Comparison of ENCODE assay signal across 8 mouse cellular contexts in the genomic region with DNA sequence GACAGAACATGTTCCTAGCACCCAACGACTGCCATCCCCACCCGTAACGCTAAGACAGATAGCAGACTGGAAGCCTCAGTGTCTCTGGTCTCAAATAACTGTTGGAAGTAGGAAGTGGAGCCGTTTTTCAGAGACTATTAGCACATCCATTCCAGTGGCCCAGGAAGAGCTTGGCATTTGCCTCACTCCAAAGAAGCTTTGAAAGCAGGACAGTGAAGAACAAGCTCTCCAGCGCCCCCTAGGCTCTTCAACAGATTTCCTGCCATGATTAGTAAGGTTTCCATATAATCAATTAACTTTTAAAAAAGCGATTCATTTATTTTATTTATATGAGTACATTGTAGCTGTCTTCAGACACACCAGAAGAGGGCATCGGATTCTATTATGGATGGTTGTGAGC. TPM values are rescaled to one million over a fixed set of nuclear protein-coding genes. Genes with fewer than 3 reads are reported as not detected.
DNase-seq lines count a peak whose midpoint lies in the region; ATAC-seq and TF ChIP-seq lines count a peak whose summit lies in the region.

No protein-coding gene starts in this region.

- no peak overlapping the region for H3K4me3 ChIP-seq in forebrain, postnatal 0 days (ENCODE audit: low read depth, low read length)
- no peak overlapping the region for H3K4me3 ChIP-seq in forebrain, embryonic 12.5 days (replicated peaks)
- H3K4me3 ChIP-seq in spleen, adult 2 months (ENCODE audit: extremely low read depth, insufficient read depth, insufficient read length): no peak overlapping the region

- WGBS in forebrain, postnatal 0 days: 39% methylated on average over 7 of the region's 7 CpGs
- 57% methylated on average over 7 of the region's 7 CpGs for WGBS in forebrain, embryonic 12.5 days
- WGBS in spleen, adult 2 months: 64% methylated on average over 7 of the region's 7 CpGs

- ATAC-seq in forebrain, postnatal 0 days: no peak
- ATAC-seq in forebrain, embryonic 12.5 days (ENCODE audit: low FRiP score): no peak
- peak; percentile 40; the same call in 1 of the 2 replicates for ATAC-seq in megakaryocyte, adult 5-6 weeks (ENCODE audit: poor library complexity, severe bottlenecking)

- H3K4me2 ChIP-seq in forebrain, postnatal 0 days (ENCODE audit: low read depth): no peak overlapping the region
- no peak overlapping the region for H3K4me2 ChIP-seq in forebrain, embryonic 12.5 days

- DNase-seq in forebrain, postnatal 0 days: no peak
- peak; percentile 4 to 10 for DNase-seq in spleen, adult 2 months (ENCODE audit: low read depth in 1 of 2, low spot score in 2 of 2)
- DNase-seq in spleen, adult 12 weeks (ENCODE audit: low spot score): no peak
- peak; percentile 57 for DNase-seq in embryo, embryonic 11 days
- DNase-seq in urinary bladder, adult 2 months (ENCODE audit: low spot score): no peak
- no peak for DNase-seq in cerebellum, adult 11 months

- no peaks in the 10 kb centered on the region for H3K9me3 ChIP-seq in forebrain, postnatal 0 days (ENCODE audit: low read length)
- H3K9me3 ChIP-seq in forebrain, embryonic 12.5 days: no peaks in the 10 kb centered on the region

- no peaks in the 10 kb centered on the region for H3K4me1 ChIP-seq in forebrain, postnatal 0 days (ENCODE audit: insufficient read depth)
- no peaks in the 10 kb centered on the region for H3K4me1 ChIP-seq in forebrain, embryonic 12.5 days
- H3K4me1 ChIP-seq in spleen, adult 2 months (ENCODE audit: control insufficient read depth, insufficient read depth, insufficient read length): no peaks in the 10 kb centered on the region

- TF ChIP-seq CTCF in forebrain, postnatal 0 days (IDR thresholded peaks at IDR 0.05; ENCODE audit: low read depth): peak; percentile 11; the same call in 1 of the 2 replicates
- TF ChIP-seq CTCF in spleen, adult 2 months (IDR thresholded peaks at IDR 0.05; ENCODE audit: extremely low read depth, insufficient read depth, insufficient read length, insufficient replicate concordance): no peak

- no peaks in the 10 kb centered on the region for H3K36me3 ChIP-seq in forebrain, postnatal 0 days (ENCODE audit: insufficient read depth)
- no peaks in the 10 kb centered on the region for H3K36me3 ChIP-seq in forebrain, embryonic 12.5 days (replicated peaks)
- H3K36me3 ChIP-seq in spleen, adult 2 months (ENCODE audit: control insufficient read depth, insufficient read depth, low read length): no peaks in the 10 kb centered on the region

- H3K9ac ChIP-seq in forebrain, postnatal 0 days: no peak overlapping the region
- no peak overlapping the region for H3K9ac ChIP-seq in forebrain, embryonic 12.5 days

- H3K27ac ChIP-seq in forebrain, postnatal 0 days (ENCODE audit: low read depth, low read length): no peak overlapping the region
- H3K27ac ChIP-seq in forebrain, embryonic 12.5 days: no peak overlapping the region
- H3K27ac ChIP-seq in spleen, adult 2 months (ENCODE audit: insufficient read depth, low read length): no peak overlapping the region

- H3K27me3 ChIP-seq in forebrain, postnatal 0 days (ENCODE audit: insufficient read depth, low read length): no peaks in the 10 kb centered on the region
- no peaks in the 10 kb centered on the region for H3K27me3 ChIP-seq in forebrain, embryonic 12.5 days
- H3K27me3 ChIP-seq in spleen, adult 2 months (ENCODE audit: control insufficient read depth, insufficient read depth, low read length): no peaks in the 10 kb centered on the region

- TF ChIP-seq POLR2A in spleen, adult 2 months (IDR thresholded peaks at IDR 0.05; ENCODE audit: low read depth, low read length): no peak

RNA-seq across cellular contexts. Expression of a gene that starts 28.6 kb away (rescaled TPM):
- 16.6 and 18.6 TPM in 2 replicates for total RNA-seq in forebrain, postnatal 0 days (2014; rRNA removed)
- 3.0 and 3.9 TPM in 2 replicates for polyA plus RNA-seq in forebrain, postnatal 0 days (2015; fragmentation: Nextera tagmentation; extraction: Ambion mirVana)
- polyA plus RNA-seq in forebrain, embryonic 12.5 days (2016; fragmentation: Nextera tagmentation; extraction: Ambion mirVana): 0.97 and 1.1 TPM in 2 replicates
- polyA plus RNA-seq in spleen, adult 2 months (2012; rRNA removed): 2.8 and 3.5 TPM in 2 replicates
- total RNA-seq in megakaryocyte, adult 5-6 weeks (2015): 10.8 and 16.8 TPM in 2 replicates
- 4.9 and 7.2 TPM in 2 replicates for total RNA-seq in megakaryocyte, adult 5-6 weeks (2017)
- polyA plus RNA-seq in urinary bladder, adult 2 months (2012; rRNA removed): 3.6 and 4.7 TPM in 2 replicates

RNA-seq across cellular contexts. Expression of a gene that starts 32.7 kb away (rescaled TPM):
- 22.7 and 22.8 TPM in 2 replicates for total RNA-seq in forebrain, postnatal 0 days (2014; rRNA removed)
- polyA plus RNA-seq in forebrain, postnatal 0 days (2015; fragmentation: Nextera tagmentation; extraction: Ambion mirVana): 26.8 and 29.0 TPM in 2 replicates
- 43.2 and 44.1 TPM in 2 replicates for polyA plus RNA-seq in forebrain, embryonic 12.5 days (2016; fragmentation: Nextera tagmentation; extraction: Ambion mirVana)
- polyA plus RNA-seq in spleen, adult 2 months (2012; rRNA removed): 3.1 and 3.3 TPM in 2 replicates
- total RNA-seq in megakaryocyte, adult 5-6 weeks (2015): 1.2 and 2.3 TPM in 2 replicates
- total RNA-seq in megakaryocyte, adult 5-6 weeks (2017): 0.92 and 2.5 TPM in 2 replicates
- 18.1 and 19.6 TPM in 2 replicates for polyA plus RNA-seq in urinary bladder, adult 2 months (2012; rRNA removed)

Comparison
In these comparisons a context has a peak if more than half of its experiments do, and no peak if none do; other contexts are left out.
1. DNase-seq: peak in spleen, adult 2 months (2 of 2) and embryo, embryonic 11 days (single experiment); none in forebrain, postnatal 0 days (single experiment), spleen, adult 12 weeks (single experiment), urinary bladder, adult 2 months (single experiment) and cerebellum, adult 11 months (single experiment).